Mouse (Mus musculus) heart, postnatal 10 days (tissue): Measurements from ENCODE around the gene Txndc11. TPM values are rescaled to one million over a fixed set of nuclear protein-coding genes. Genes with fewer than 3 reads are reported as not detected.
A peak's percentile ranks its signal among the peaks of the same experiment; 100 is the strongest.

Source experiments
- DNase-seq, 2 experiments: peaks; one replicate each; pipeline ENCODE4 v3.0.0; 2021
- intact Hi-C: fragments of 180-260 bp; cut with DNase I; formaldehyde crosslinking; loops from one replicate; pipeline ENCODE4 v1.15.1; 2025
- total RNA-seq, 2 experiments: library from RNA; stranded (reverse); gene quantifications; 2 replicates each; pipeline ENCODE4 v1.2.3; 2021

Gene Txndc11
- total RNA-seq, 2 experiments from 2014 or later = 22.7 to 24.3 TPM

DNA sequence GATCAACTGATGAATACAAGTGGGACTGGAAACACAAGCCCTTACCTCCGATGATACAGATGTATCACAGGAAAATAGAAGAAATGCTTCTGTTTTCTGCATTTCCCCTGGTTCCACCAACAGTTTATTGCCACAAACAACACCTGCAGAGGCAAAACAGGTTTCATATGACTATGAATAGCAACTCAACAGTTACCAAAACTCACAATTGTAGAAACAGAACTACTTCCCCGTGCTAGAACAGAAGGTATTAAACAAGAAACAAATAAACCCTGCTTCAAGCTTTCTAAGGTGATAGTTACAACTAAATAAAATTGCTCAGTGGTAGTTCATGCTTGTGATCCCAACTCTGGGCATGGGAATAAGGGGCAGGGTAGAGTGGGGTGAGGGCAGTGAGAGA lies 11.8 kb downstream of the Txndc11 start:
- DNase-seq = no peak
- intact Hi-C loops = no loop called here

DNA sequence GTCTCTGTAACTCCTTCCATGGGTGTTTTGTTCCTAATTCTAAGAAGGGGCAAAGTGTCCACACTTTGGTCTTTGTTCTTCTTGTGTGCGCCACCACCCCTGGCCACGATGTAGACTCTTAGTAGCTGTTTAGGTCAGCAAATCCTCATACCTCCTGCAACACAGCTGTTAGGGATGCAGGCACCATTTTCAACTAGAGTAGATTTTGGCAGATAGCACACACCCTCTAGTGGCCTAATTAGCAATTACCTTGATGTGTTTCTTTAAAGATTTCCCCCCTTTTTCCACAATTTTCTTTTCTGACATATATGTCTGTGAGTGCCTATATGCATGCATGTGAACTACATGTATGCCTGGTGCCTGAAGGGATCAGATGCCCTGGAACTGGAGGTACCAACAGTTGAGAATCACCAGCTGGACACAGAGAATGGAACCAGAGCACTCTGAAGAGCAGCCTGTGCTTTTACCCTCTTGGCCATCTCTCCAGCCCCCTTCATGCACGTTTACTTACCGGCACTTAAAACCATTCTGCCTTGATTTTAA lies 25.2 kb downstream of the Txndc11 start:
- DNase-seq = peak in 1 of 2 experiments; percentile 42
- intact Hi-C loops = loop anchor here (1.0 to 10.0 kb wide), 4 partner anchors 37 to 236 kb away; no protein-coding TSS in a partner anchor

DNA sequence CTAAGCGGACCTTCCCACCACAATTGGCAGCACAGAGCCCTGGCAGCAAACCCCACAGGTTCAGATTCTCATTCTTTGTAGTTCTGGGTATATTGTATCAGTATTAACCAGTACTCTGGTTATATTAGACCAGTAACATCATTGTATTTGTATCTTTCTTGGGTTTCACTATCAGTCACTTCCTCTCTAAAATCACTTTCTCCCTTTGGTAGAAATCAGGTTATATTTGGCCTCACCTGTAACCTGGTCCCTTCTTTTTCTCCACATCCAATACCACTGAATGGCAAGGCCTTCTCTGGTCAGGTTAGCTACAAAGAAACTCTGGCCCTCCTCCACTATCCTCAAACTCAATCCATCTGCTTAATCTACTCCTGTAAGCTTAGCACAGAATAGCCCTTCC lies 29.5 kb downstream of the Txndc11 start:
- intact Hi-C loops = loop anchor here (5.0 to 10.0 kb wide), 2 partner anchors 33 to 140 kb away; no protein-coding TSS in a partner anchor
- DNase-seq = no peak

DNA sequence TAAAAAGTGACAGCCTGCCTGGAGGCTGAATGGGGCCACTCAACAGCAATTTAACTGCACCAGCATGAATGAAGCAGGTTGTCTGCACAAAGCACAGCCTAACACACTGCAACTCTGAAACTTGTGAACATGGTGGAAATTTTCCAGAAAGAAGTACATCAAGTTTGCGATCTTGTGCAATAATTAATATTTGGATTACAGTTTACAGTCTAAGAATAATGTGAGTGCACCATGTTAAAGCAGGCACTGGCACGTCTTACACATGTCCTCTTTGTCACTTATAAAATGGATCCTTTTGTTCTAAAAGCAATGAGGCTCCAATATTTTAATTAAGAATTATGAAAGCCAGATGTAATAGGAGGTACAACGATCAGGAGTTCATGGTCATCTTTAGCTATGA lies 37.1 kb downstream of the Txndc11 start:
- no peak for DNase-seq
- intact Hi-C loops = no loop called here

DNA sequence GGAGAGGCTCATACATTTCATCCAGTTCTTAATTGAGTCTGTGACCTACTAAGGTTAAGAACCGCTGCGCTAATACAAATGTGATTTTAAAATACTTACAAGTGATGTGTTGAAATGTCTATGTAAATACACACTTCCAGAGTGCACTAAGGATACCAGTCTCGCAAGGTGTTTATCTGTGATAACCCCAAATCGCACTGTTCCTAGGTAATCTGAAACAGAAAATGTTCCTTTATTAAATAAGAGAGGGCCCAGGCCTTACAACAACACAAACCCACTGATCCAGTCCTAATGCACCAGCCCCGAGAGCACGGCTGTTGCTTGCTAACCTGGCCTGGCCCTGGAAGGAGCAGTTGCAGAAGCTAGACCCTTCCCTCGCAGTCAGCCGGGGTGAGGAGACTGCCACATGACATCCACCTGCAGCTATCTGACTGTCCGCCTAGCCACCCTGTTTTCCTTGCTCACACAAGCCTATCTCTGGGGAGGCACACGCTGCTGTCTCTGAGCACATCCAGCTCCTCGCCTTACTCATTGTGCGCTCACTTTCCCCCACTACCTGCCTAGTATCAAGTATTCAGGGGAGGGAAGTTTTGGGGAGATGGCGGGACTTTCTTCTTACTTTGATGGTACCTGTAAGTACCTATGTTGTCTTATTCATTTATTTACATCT lies 40.6 kb downstream of the Txndc11 start:
- intact Hi-C loops = loop anchor here (5.0 kb wide), 1 partner anchor 57 kb away; no protein-coding TSS in a partner anchor
- no peak for DNase-seq

DNA sequence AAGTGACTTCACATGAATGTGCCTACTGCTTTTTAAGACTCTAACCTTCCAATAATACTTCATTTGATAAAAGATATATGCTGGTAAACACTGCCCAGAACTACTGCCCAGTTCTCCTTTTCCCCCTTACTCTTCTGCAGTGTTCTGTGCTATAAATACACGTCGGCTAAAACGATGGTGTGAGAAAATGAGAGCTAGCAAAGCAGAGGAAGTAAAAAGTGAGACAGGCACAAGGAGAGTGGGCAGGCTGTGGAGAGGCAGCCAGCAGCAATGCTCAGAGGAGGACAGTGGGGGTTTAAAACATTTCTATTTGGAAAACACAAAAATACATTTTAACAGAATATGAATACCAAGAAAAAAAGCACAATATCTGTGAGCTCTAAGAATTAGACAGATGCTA lies 41.9 kb downstream of the Txndc11 start:
- no peak for DNase-seq
- intact Hi-C loops = loop anchor here (5.0 kb wide), 1 partner anchor 55 kb away; no protein-coding TSS in a partner anchor

DNA sequence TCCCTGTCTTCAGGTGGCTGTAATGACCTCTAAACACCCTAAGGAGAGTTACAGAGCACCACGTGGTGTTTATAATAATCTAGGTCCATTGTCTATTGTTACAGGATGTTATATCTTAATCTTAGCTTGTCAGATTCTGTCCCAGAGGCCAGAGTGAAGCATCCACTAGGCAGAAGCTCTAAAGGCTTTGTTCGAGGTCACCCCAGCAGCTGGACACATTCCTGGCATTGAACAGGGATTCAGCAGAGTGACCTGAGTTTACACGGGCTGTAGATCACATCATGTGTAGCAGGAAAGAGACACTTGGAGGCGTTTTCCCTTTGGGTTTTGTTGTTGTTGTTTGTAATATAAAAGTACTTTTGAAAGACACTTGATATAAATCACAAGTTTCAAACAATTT lies 42.4 kb downstream of the Txndc11 start:
- peak; percentile 36 to 52 for DNase-seq
- intact Hi-C loops = loop anchor here (5.0 kb wide), 1 partner anchor 55 kb away; no protein-coding TSS in a partner anchor

DNA sequence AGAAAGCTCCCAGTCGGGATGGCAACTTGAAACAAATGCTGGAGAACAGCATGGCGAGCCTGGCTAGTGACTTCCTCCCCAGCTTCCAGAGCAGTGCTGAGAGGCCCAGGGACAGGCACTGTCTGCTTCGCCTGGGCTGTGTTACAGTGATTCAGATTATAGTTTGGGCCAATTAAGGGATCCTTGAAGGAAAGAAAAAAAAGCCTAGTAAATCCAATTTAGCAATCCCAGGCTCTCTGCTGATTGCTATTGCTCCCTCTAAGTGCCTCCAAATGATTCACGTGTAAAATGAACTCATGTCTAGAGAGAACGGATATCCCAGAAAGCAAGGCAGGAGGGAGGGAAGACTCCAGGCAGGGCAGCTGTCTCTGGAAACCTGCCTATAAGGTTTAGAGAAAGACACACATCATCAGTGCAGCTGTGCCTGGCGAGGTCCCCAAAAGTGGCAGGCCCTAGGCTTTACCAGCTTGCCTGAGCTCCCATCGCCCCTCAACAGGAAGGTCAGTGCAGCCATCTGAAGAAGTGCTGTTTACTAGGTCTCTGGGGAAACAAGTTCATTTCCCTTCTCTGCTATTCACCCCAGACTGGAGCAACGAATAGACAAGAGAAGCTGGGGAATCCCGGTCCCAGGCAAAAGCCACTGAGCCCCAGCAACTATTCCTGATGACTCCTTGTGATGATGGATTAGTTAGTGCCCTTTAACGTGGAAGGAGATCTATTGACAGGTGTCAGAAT lies 43.4 kb downstream of the Txndc11 start:
- no peak for DNase-seq
- intact Hi-C loops = loop anchor here (5.0 kb wide), 1 partner anchor 54 kb away; no protein-coding TSS in a partner anchor

DNA sequence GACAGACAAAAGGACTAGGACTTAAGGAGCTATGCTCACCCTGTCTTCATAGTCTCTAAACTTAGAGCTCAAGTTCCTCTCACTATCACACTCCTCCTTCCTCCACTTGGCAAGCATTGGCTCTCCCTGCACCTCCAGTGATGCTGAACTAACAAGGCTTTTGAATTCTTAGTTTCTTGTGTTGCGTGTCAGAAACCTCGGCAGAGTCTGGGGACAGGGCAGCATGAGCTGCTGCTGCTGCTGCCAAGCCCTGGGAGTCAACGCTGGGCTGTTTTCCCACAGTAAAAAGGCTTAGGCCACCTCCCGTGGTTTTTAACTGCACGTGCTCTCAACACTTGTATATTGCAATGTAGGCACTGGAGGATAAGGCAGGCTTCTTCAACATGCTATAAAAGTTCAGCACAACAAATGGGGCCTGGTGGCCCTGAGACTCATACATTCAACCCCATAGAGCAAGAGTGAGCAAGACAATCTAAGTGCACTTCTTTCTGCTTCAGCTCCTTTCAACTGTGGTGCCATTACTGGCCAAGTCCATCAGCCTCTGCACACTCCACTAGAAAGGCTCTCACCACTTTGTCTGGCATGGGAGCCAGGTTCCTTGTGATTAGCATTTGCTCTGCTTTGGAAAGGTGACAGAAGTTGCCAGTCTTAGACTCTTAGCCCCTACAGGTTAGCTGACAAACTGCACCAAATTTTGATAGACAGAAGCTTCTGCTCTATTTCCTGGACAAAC lies 47.4 kb downstream of the Txndc11 start:
- intact Hi-C loops = no loop called here
- peak in 1 of 2 experiments; percentile 48 for DNase-seq

DNA sequence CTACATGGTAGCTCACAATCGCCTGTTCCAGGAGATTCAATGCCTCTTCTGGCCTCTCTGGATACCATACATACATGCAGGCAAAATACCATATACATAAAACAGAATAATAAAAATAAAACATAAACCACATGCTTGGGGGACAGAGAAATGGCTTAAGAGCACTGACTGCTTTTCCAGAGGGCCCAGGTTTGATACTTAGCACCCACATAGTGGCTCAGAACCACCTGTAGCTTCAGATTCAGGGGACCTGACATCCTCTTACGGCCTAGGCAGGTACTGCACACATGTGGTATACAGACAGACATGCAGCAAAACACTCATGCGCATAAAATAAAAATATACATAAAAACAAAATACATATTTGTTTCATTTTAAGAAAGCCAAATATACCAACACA lies 48.2 kb downstream of the Txndc11 start:
- DNase-seq = no peak
- intact Hi-C loops = no loop called here

DNA sequence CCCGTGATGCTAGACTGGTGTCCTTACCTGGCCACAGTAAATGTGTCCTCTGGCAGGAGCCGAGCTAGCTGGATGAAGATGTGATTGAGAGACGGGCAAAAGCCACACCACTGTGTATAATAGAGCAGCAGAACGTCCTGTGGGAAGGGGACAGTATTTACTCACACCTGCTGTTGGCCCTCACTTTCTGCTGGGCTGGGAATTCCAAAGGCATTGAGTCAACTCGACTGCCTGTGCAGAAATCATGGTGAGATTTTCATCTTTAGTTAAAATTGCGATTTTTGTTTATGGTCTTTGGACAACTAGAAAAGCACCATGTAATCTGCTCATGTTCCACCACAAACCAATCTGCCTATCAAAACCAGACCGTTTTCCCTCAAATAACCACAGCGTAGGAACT lies 50.3 kb downstream of the Txndc11 start:
- no peak for DNase-seq
- intact Hi-C loops = loop anchor here (2.0 kb wide), 1 partner anchor 13 kb away; no protein-coding TSS in a partner anchor

DNA sequence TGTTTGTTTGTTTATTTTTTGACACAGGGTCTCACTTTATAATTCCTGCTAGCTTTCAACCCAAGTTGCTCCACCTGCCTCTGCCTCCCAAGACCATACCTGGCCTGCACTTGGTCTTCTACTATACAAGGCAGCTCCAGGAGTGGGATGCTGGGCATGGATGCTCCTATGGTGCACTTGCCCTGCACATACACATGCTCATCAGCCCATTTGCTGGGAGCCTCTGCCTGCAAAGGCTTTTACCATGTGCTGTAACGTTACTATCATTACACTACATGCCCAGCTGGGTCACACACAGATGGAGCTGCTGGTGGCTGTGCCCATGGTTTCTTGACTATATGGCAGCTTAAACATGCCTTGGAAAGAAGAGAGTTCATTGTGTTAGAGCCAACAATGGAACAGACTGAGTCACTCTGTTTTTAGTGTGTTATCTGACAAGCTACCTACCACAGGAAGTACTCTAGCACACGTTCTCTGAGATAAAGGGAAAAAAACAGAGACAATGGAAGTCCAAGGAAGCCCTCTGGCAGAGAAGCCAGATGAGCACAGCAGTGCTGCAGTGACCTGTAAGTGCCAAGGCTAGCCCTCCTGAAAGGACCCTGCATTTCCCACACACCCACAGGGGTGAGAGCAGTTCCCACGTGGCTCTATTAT lies 56.1 kb downstream of the Txndc11 start:
- intact Hi-C loops = no loop called here
- DNase-seq = peak in 1 of 2 experiments; percentile 5

DNA sequence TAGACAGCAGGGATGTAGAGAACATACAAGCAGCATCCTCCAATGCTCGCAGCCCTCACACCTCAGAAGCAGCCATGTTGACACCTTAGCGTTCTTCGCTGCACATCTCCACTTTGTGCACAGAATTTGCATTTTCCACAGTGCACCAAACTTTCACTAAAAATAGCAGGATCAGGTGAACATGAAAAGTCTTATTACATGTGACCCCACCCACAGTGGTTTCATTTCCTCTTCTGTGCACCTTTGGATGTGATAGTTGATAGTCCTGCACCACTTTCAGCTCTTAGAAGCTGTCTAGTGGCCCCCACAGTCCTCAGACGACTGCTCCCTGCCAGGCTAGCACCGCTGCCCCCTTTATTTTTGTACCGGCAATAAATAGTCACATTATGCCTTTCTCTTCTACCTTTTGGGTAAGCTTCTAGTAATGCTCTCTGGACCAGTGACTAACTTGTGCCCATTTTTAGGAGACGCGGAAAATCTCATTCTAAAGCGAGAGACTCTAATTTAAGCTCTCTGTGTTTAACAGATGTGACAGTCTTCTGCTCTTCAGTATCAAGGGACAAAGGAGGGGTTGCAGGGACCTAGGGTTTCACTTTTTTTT lies 56.7 kb downstream of the Txndc11 start:
- intact Hi-C loops = no loop called here
- no peak for DNase-seq

DNA sequence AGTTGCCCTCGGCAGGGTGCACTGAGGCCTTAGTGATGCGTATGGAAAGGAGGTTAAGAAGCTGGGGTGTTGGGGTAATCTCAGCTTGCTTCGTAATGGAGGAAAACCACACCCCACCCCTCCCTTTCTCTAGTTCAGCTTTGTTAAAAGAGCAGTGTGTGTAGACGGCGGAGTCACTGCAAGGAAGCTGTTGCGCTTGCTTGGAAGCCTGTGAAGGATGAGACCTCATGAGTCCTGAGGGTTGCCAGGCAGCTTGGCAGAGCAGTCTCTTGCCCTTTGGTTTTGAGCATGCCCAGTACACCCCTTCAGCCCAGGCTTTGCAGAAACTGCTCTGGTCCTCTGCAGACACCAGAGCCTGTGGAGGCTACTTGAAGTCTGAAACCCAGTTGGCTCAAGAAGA lies 61.4 kb downstream of the Txndc11 start:
- intact Hi-C loops = loop anchor here (5.0 kb wide), 1 partner anchor 34 kb away; no protein-coding TSS in a partner anchor
- no peak for DNase-seq

DNA sequence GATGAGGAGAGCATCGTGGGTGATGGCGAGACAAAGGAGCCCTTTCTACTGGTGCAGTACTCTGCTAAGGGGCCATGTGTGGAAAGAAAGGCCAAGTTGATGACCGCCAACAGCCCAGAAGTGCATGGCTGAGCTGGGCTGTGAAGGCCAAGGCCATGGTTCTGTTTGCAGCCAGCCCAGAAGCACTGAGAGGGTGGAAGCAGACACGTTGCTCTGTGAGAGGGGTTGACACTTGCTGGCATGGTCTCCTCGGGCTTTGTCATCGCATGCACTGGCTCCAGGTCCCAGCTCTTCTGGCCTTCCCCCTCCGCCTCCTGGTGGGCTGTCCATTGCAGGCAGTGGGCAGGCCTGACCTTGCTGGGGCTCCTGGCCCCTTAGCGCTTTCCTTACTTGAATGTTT lies 62.0 kb downstream of the Txndc11 start:
- intact Hi-C loops = loop anchor here (5.0 kb wide), 1 partner anchor 35 kb away; no protein-coding TSS in a partner anchor
- no peak for DNase-seq

DNA sequence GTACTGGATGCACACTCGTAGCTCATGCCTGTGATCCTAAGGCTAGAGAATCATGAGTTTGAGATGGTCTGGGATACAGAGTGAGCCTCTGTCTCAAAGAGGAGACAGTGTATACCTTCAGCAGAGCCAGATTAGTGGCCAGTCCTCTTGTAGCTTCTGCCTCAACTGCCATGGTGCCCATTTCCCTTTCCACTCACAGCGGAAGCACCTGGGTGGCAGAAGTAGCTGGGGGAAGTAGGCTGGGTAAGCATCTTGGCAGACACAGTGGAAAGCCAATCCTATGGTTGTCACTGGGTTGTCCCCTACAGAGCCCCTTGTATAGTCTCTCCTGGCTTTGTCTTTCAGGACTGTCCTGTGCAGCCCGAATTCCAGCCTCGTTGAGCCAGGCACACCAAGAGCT lies 62.6 kb downstream of the Txndc11 start:
- intact Hi-C loops = loop anchor here (2.0 to 5.0 kb wide), 2 partner anchors 13 to 35 kb away; no protein-coding TSS in a partner anchor
- no peak for DNase-seq

DNA sequence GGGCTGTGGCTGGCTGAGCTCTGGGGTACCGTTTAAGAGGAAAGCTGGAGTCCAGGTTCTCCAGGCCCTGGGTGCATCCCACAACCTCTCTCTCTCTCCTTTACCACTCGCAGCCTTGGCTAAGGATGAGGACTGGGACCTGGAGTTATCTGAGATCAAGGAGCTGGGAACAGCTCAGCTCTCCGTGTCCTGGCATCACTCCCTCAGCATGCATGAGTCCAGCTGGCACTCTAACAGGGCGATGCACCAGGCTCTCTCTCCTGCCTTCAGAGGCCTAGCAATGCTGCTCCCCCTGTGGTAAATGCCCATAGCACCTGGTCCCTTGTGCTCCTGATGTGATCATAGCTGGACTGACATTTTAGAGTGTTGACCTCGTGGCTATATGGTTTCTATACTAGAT lies 63.3 kb downstream of the Txndc11 start:
- intact Hi-C loops = loop anchor here (2.0 to 5.0 kb wide), 2 partner anchors 14 to 36 kb away; no protein-coding TSS in a partner anchor
- DNase-seq = peak; percentile 57 to 65

DNA sequence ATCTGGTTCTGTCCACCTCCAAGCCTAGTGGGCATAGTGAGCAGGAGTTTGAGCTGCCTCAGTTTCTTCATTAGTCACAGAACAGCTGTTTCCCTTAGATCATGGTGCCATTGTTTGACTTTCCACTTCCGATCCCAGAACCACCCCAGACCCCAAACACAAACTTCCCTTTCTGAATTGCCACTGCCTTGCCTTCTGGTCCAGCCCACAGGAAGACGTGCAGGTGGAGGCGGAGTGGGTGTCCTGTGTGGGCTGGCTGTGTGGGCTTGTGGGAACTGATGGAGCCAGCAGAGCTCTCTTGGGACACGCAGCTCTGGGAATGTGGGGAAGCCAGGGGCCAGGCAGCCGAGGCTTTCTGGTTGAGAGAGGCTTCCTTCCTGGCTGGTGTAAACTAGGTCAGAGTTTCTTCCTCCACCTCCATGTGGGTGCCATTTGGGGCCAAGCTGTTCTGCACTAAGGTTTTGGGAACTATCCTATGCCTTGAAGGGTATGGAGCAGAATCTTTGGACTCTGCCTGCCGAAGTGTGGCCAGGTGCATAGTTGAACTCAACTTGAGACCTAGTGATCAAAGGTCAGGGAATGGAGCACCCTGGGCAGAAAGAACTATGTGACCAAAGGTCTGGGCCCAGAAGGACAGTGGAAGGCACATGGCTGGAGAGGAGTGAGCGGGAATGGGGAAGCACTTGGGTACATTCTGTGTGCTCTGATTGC lies 64.6 kb downstream of the Txndc11 start:
- intact Hi-C loops = loop anchor here (2.0 to 5.0 kb wide), 2 partner anchors 15 to 37 kb away; no protein-coding TSS in a partner anchor
- peak; percentile 37 to 54 for DNase-seq

DNA sequence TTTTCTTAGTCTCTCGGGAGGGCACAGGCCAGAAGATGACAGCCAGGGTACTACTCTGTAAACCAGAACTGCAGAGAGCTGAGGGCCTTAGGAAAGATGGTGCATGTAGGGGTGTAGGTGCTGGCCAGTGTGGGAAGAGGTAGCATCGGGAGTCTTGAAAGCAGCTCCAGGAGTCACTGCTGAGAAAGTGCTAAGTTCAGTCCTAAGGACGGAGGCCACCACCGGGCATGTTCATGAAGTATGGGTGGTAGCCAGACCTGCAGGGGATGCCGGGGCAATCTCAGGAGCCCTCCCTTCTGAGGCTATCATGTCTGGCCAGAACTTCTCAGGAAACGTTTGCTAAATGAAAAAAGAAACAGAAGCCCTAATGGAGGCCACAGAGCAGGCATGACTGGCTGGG lies 65.2 kb downstream of the Txndc11 start:
- DNase-seq = no peak
- intact Hi-C loops = no loop called here
